Mouse (Mus musculus) bone marrow, adult 2 months (tissue): Measurements from ENCODE around the gene Rabif.

ENCODE experiments used
- CTCF ChIP-seq: fragments of 200-500 bp; IDR thresholded peaks from 2 replicates; pipeline ENCODE4 v1.5.1; 2011; ENCODE audit warnings: low read length, control low read depth; ENCODE audit not compliant: control insufficient read depth, insufficient read depth
- POLR2A ChIP-seq: fragments of 200-500 bp; IDR thresholded peaks from 2 replicates; pipeline ENCODE4 v1.6.1; 2011; ENCODE audit warnings: low read depth, mild to moderate bottlenecking, control low read depth, low read length, borderline replicate concordance; ENCODE audit not compliant: control insufficient read depth

DNA sequence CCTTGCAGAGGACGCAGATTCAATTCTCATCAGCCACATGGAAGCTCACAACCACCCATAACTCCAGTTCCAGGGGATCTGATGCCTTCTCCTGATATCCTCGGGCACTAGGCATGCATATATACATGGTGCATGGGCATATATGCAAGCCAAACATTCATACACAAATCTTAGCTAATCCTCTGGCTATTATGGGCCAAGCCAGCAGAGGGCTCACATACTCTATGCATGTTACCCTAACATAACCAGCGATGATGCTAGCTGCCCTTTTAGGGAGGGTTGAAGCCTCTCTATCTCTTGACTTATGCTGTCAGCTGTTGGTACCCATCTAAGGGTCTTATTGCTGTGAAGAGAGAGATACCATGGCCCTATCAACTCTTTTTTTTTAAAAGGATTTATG is 43.5 kb upstream of the Rabif start:
- TF ChIP-seq CTCF, result peak; percentile 46
- no peak for TF ChIP-seq POLR2A
